Mouse (Mus musculus): ENCODE data around the gene Trim10. TPM values are rescaled to one million over a fixed set of nuclear protein-coding genes. Genes with fewer than 3 reads are reported as not detected.
A peak's percentile ranks its signal among the peaks of the same experiment; 100 is the strongest.
"Not testable (repeated sequence)": the region's sequence is repeated elsewhere in the genome, so short reads cannot be mapped to it uniquely, and the experiment has no call there.

Trim10 gene
- 286 and 323 TPM in 2 replicates for polyA plus RNA-seq (2015; fragmentation: Nextera tagmentation; extraction: Ambion mirVana)

DNA sequence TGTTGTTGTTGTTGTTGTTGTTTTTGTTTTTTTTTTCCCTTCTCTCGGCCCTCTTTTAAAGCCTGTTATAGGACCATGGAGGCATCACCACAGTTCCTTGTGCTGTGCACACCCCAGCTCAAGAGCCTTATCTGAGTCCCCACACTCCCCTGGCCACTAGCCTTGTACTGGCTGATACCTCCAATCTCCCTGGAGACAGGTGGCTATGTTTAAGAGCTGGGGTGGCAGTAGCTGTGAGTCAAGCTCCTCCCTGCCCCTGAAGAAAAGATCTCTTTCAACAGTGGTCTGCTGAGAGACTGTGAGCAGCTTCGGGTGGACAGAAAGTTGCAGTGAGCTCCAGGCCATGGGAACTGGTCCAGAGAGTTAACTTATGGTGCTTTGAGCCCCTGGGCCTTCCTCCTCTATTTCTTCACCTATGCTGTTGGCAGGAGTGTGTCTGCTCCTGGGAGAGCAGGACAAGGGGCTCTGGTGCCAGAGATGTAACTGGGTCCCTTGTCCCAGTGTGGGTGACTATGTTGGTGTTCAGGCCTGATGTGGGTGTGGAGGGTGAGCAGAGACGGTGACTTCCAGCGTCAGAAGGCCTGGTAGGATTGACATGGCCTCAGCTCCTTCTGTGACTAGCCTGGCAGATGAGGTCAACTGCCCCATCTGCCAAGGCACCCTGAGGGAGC is at the start of gene Trim10:
Gene Trim10 (plus strand): TSS at position 291 of the 671 bp plus-strand sequence.
- no peaks in the 10 kb centered on the region for H3K9me3 ChIP-seq (replicated peaks)
- H3K27me3 ChIP-seq = peaks cover 38% of the 10 kb centered on the region
- H3K9ac ChIP-seq = peak within 1 kb of the TSS; percentile 99
- peak within 1 kb of the TSS; percentile 82 for H3K4me2 ChIP-seq
- peak within 1 kb of the TSS; percentile 85 for H3K4me3 ChIP-seq (replicated peaks)
- ATAC-seq (ENCODE audit: low read depth) (peak; percentile 99), DNase-seq (peak; percentile 94)
- WGBS (ENCODE audit: insufficient replicate concordance) = 10% methylated on average over 4 of the region's 4 CpGs
- peaks cover 72% of the 10 kb centered on the region for H3K4me1 ChIP-seq (replicated peaks)
- peaks cover 32% of the 10 kb centered on the region for H3K36me3 ChIP-seq
- H3K27ac ChIP-seq = peak within 1 kb of the TSS; percentile 100

DNA sequence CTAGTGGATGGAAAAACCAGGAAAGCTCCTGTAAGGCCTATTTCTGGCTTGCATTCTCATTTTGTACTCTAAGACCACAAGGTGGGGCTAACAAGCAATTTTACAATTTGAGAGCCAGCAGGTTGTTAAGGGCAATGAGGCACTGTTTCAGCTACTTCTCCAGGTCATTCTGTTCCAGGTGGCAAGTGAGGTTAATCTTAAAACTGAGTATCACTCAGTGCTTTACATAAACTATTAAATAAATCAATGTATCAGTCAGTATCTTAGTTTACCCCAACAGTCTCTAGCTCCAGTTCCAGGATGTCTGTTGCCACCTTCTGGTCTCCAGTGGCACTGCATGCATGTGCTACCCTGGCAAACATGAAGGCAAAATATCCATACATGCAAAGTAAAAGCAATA is 45.4 kb upstream of the Trim10 start:
- no peaks in the 10 kb centered on the region for H3K36me3 ChIP-seq
- H3K9ac ChIP-seq = no peak overlapping the region
- ATAC-seq (ENCODE audit: low read depth) = no peak
- peak; percentile 44 for DNase-seq
- no peaks in the 10 kb centered on the region for H3K27me3 ChIP-seq
- no peak overlapping the region for H3K4me2 ChIP-seq
- H3K4me1 ChIP-seq (replicated peaks) = no peaks in the 10 kb centered on the region; the same call in 1 of the 2 replicates
- H3K9me3 ChIP-seq (replicated peaks) = no peaks in the 10 kb centered on the region
- no peak overlapping the region for H3K27ac ChIP-seq
- no peak overlapping the region for H3K4me3 ChIP-seq (replicated peaks)

DNA sequence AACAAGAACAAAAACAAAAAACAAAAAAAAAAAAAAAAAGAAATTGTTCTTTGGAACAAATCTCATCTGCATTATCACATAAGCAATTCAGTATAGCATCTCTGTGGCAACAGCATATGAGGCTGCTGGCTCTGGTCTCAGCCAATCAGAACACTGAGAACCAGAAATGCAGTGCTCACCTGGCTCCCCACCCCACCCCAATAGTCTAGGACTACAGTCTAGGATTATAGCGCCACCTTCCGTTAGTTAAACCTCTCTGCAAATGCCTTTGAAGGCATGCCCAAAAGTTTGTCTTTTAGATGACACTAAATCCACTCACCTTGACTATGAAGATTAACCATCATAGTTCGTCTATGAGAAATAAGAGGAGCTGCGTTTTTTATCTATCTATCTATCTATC is 43.8 kb upstream of the Trim10 start:
- WGBS (ENCODE audit: insufficient replicate concordance) = 20% methylated on average over 4 of the region's 4 CpGs
- no peaks in the 10 kb centered on the region for H3K27me3 ChIP-seq
- H3K36me3 ChIP-seq = no peaks in the 10 kb centered on the region
- no peak overlapping the region for H3K4me3 ChIP-seq (replicated peaks)
- H3K9me3 ChIP-seq (replicated peaks) = no peaks in the 10 kb centered on the region
- no peak overlapping the region for H3K9ac ChIP-seq
- H3K4me2 ChIP-seq = no peak overlapping the region
- H3K27ac ChIP-seq = no peak overlapping the region
- DNase-seq = no peak
- ATAC-seq (ENCODE audit: low read depth) = peak; percentile 43; the same call in 1 of the 2 replicates
- no peaks in the 10 kb centered on the region; the same call in 1 of the 2 replicates for H3K4me1 ChIP-seq (replicated peaks)

DNA sequence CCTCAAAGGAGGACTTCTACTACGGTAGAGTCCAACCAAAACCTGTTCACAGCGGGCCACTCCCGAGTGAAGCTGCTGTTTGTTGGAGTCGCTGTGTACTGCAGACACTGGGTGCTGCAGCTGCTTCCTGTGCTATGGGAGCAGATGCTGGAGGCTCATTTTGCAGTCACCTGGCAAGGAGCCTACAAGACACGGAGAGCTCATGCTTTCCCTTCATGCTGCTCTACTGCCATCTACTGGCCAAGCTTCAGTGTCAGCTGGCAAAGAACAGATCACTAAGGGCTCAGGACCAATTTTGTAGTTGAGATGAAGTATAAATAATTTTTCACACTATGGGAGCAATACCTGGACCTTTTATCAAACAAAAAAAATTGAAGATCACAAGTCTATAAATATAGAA is 43.4 kb upstream of the Trim10 start:
- not testable (repeated sequence) for H3K4me1 ChIP-seq (replicated peaks); H3K4me3 ChIP-seq (replicated peaks); H3K9me3 ChIP-seq (replicated peaks); H3K4me2 ChIP-seq; H3K36me3 ChIP-seq; H3K9ac ChIP-seq; H3K27me3 ChIP-seq; H3K27ac ChIP-seq
- DNase-seq (peak; percentile 52), ATAC-seq (ENCODE audit: low read depth) (peak; percentile 62)
- WGBS (ENCODE audit: insufficient replicate concordance) = 19% methylated on average over 5 of the region's 5 CpGs

DNA sequence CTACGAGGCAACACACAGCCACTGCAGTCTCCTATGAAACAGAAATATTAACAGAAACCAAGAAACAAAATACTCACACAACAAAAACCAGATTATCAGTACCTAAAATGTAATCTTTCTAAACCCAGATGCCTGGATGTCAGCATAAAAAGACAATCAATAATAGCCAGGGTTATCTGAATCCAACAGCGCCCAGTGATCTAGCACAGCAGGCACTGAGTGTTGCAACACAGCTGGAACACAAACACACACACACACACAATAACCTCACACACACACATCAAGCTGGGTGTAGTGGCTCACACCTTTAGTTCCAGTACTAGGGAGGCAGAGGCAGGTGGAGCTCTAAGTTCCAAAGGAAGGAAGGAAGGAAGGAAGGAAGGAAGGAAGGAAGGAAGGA is 40.9 kb upstream of the Trim10 start:
- no peak overlapping the region for H3K4me2 ChIP-seq
- WGBS (ENCODE audit: insufficient replicate concordance) = 40% methylated on average over 2 of the region's 2 CpGs
- no peak overlapping the region for H3K4me3 ChIP-seq (replicated peaks)
- no peak overlapping the region for H3K27ac ChIP-seq
- no peaks in the 10 kb centered on the region; the same call in 1 of the 2 replicates for H3K4me1 ChIP-seq (replicated peaks)
- no peaks in the 10 kb centered on the region for H3K27me3 ChIP-seq
- ATAC-seq (ENCODE audit: low read depth) (peak; percentile 50; the same call in 1 of the 2 replicates), DNase-seq (no peak)
- no peak overlapping the region for H3K9ac ChIP-seq
- no peaks in the 10 kb centered on the region for H3K36me3 ChIP-seq
- H3K9me3 ChIP-seq (replicated peaks) = no peaks in the 10 kb centered on the region

DNA sequence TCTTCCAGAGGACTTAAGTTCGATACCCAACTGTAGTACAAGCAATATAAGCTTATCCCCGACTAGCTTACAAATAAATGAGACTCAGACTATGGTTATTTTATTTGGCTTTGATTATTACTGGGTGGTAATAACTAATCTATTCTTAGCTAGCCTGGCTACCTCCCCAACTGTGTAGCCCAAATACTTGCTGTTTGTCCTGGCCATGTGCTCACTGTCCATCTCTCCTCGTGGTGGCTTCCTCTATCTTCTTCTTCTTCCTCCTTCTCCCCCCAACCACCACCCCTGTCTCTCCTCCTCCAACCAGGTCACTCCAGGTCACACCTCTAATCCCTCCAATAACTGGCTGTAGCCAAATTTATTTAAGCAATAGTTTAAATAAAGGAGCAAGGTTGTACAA is 38.9 kb upstream of the Trim10 start:
- Histone ChIP-seq H3K9ac (no peak overlapping the region), H3K4me3 (replicated peaks) (no peak overlapping the region), H3K9me3 (replicated peaks) (no peaks in the 10 kb centered on the region), H3K4me2 (no peak overlapping the region), H3K27ac (no peak overlapping the region), H3K4me1 (replicated peaks) (no peaks in the 10 kb centered on the region; the same call in 1 of the 2 replicates), H3K27me3 (peaks cover 6% of the 10 kb centered on the region; the same call in 1 of the 2 replicates), H3K36me3 (no peaks in the 10 kb centered on the region)
- ATAC-seq (ENCODE audit: low read depth) (no peak), DNase-seq (no peak)
- 54% methylated on average over 3 of the region's 3 CpGs for WGBS (ENCODE audit: insufficient replicate concordance)

DNA sequence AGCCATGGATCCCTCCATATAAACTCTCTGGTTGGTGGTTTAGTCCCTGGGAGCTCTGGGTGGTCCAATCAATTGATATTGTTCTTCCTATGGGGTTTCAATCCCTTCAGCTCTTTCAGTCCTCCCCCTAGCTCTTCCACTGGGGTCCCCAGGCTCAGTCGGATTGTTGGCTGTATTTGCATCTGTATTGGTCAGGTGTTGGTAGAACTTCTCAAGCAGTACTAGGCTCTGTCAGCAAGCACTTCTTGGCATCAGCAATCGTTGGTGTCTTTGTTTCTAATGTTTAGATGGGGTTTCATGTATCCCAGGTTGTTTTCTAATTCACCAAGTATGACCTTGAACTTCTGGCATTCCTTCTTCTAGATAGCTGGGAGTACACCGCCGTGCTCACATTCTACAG is 36.7 kb upstream of the Trim10 start:
- no peaks in the 10 kb centered on the region for H3K9me3 ChIP-seq (replicated peaks)
- peaks cover 16% of the 10 kb centered on the region for H3K4me1 ChIP-seq (replicated peaks)
- ATAC-seq (ENCODE audit: low read depth) (no peak), DNase-seq (no peak)
- H3K36me3 ChIP-seq = no peaks in the 10 kb centered on the region
- H3K27me3 ChIP-seq = peaks cover 6% of the 10 kb centered on the region; the same call in 1 of the 2 replicates
- no peak overlapping the region for H3K9ac ChIP-seq
- H3K27ac ChIP-seq = no peak overlapping the region
- no peak overlapping the region for H3K4me2 ChIP-seq
- 45% methylated on average over 4 of the region's 4 CpGs for WGBS (ENCODE audit: insufficient replicate concordance)
- no peak overlapping the region for H3K4me3 ChIP-seq (replicated peaks)

DNA sequence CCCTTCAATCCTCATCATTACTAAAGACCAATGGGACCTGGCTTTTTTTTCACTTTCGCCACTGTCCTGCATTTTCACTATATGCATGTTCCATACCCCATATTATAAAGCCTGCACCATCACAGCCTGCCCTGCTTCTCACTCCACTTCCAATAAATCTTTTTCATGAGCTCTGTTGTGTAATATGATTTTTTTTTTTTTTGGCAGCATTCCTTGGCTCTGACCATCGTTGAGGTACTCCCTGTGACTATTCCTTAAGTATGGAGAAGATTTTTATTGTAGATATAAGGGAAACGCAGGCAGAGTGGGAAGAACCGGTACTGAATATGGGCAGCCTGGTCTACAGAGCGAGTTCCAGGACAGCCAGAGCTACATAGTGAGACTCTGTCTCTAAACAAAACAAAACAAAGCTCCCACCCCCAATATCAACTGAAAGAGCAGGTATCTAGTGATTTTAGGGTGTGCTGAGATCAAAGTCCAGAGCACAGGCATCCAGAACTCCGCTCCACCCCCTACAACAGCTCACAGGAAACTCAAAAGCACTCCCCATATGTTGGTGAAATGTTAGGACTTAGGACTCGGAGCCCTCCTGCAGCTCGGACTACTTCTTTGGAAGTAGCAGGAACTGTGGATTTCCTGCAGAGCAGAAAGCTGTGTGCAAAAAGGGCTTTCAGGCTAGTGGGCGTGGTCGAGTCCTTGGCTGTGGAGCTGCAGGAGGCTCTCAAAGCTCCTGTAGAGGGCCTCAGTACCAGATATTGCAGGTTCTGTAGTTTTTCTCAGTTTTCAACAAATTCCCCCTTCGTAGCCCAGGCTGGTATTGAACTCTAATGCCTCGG is 33.6 kb upstream of the Trim10 start:
- Histone ChIP-seq H3K4me3 (replicated peaks) (peak overlapping the region; percentile 78), H3K9me3 (replicated peaks) (no peaks in the 10 kb centered on the region), H3K4me2 (peak overlapping the region; percentile 87), H3K4me1 (replicated peaks) (peaks cover 40% of the 10 kb centered on the region), H3K36me3 (no peaks in the 10 kb centered on the region), H3K9ac (peak overlapping the region; percentile 68), H3K27me3 (peaks cover 18% of the 10 kb centered on the region; the same call in 1 of the 2 replicates), H3K27ac (peak overlapping the region; percentile 74)
- DNase-seq = peak; percentile 64
- peak; percentile 8; the same call in 1 of the 2 replicates for ATAC-seq (ENCODE audit: low read depth)
- 21% methylated on average over 12 of the region's 12 CpGs for WGBS (ENCODE audit: insufficient replicate concordance)

DNA sequence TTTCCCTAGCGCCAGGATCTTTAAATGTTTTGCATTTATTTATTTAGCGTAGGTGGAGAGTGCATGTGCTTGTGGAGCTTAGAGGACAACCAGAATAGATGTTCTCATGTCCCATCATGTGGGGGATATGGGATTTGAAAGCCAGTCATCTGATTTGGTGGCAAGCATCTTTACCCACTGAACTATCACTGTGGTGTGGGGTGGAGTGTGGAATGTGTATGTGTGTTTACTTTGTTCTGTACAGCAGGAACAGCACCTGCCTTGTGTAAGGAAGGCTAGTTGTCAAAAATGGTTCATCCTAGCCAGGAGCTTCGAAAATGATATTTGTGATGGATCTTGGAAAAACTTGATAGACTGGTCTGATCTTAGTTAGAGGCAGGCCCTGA is 33.0 kb upstream of the Trim10 start:
- WGBS (ENCODE audit: insufficient replicate concordance) = 9% methylated on average over 3 of the region's 3 CpGs
- peaks cover 44% of the 10 kb centered on the region for H3K4me1 ChIP-seq (replicated peaks)
- H3K9me3 ChIP-seq (replicated peaks) = no peaks in the 10 kb centered on the region
- H3K27me3 ChIP-seq = peaks cover 18% of the 10 kb centered on the region; the same call in 1 of the 2 replicates
- peak overlapping the region; percentile 87 for H3K4me2 ChIP-seq
- DNase-seq (no peak), ATAC-seq (ENCODE audit: low read depth) (peak; percentile 2; the same call in 1 of the 2 replicates)
- peak overlapping the region; percentile 78 for H3K4me3 ChIP-seq (replicated peaks)
- H3K27ac ChIP-seq = peak overlapping the region; percentile 74
- H3K9ac ChIP-seq = peak overlapping the region; percentile 68
- no peaks in the 10 kb centered on the region for H3K36me3 ChIP-seq

DNA sequence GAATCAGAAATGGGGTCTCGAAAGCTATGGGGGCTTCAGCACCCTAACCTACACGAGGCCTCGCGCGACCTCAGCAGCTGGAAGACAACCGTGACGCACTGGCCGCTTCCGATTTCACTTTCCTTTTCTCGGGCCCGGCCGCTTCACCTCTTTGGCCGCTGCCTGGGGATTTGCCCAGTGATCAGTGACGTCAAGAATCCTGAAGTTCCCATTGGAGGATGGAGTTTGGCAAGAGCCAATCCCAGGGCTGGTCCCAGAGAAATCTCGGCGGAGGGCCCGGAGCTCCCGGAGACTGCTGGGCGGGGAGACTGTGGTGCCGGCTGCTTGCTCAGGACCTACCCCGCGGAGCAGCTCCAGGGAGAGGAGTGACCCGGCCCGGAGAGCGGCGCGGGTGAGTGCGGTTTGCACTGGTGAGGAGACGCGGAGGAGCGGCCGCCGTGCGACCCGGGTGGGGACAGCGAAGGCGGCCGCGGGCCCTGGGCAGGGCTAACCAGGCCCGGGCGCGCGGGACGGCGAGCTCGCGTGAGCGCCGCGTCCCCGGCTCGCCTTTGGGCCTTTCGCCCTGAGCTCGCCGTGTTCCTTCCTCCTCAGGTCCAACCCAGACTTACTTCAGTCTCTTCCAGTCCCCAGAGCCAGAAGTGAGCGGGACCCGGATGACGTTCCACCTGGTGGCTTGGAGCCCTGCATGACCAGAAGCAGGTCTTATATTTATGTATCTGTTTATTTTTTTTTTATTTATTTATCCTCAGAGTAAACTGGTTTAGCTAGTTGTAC is 32.3 kb upstream of the Trim10 start, which contains the start of gene Trim26:
Gene Trim26 (plus strand): TSS at position 261 of the 774 bp plus-strand sequence.
- Histone ChIP-seq H3K36me3 (no peaks in the 10 kb centered on the region), H3K4me3 (replicated peaks) (peak within 1 kb of the TSS; percentile 78), H3K4me2 (peak within 1 kb of the TSS; percentile 87), H3K27me3 (peaks cover 18% of the 10 kb centered on the region; the same call in 1 of the 2 replicates), H3K9ac (peak within 1 kb of the TSS; percentile 79), H3K27ac (peak within 1 kb of the TSS; percentile 78), H3K9me3 (replicated peaks) (no peaks in the 10 kb centered on the region), H3K4me1 (replicated peaks) (peaks cover 47% of the 10 kb centered on the region)
- DNase-seq = peak; percentile 94
- 1% methylated on average over 58 of the region's 58 CpGs for WGBS (ENCODE audit: insufficient replicate concordance)
- peak; percentile 98 for ATAC-seq (ENCODE audit: low read depth)

DNA sequence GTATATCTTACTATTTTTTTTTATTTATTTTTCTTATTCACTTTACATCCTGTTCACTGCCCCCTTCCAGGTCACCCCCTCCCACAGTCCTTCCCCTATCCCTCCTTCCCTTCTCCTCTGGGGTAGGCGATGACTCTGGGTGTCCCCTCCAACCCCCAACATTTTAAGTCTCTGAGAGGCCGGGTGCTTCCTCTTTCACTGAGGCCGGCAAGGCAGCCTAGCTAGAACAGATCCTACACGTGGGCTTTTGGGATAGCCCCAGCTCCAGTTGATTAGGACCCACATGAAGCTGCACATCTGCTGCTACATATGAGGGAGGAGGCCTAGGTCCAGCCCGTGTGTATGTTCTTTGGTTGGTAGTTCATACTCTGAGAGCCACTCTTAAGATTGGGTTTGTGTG is 30.4 kb upstream of the Trim10 start:
- Histone ChIP-seq H3K27ac (no peak overlapping the region), H3K4me2 (no peak overlapping the region), H3K4me1 (replicated peaks) (peaks cover 66% of the 10 kb centered on the region), H3K36me3 (no peaks in the 10 kb centered on the region), H3K27me3 (peaks cover 14% of the 10 kb centered on the region; the same call in 1 of the 2 replicates), H3K4me3 (replicated peaks) (no peak overlapping the region), H3K9ac (no peak overlapping the region), H3K9me3 (replicated peaks) (no peaks in the 10 kb centered on the region)
- DNase-seq (no peak), ATAC-seq (ENCODE audit: low read depth) (no peak)
- WGBS (ENCODE audit: insufficient replicate concordance) = 32% methylated on average over 5 of the region's 5 CpGs
